Mouse (Mus musculus) urinary bladder, postnatal 14 days (tissue): ENCODE data around the gene Sh3pxd2a.

Experiments
- DNase-seq: peaks from one replicate; pipeline ENCODE4 v3.0.0; 2021; ENCODE audit warnings: low spot score

Gene Sh3pxd2a

GRCm38 (mm10) chr19:47464304-47465241, at the start of gene Sh3pxd2a:
Sh3pxd2a (minus strand) TSS chr19:47464401.
- peak; percentile 46 for DNase-seq

DNA sequence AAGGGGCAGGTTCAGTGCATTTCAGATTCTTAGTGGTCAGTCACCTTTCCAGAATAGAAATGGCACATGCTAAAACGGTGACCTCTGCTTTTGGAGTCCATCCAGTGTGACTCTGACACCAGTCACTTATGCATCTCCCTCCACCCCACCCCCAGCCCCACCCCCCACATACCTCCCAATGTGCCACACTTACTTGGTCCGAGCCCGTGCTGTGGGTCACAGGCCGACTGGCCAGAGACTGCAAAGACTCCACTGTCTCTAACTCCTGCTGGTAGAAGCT, 49.4 kb upstream of the Sh3pxd2a start:
- no peak for DNase-seq

- peak; percentile 67 for DNase-seq
Observed at GRCm38 (mm10) chr19:47512794-47513617, 48.8 kb upstream of the Sh3pxd2a start.

DNA sequence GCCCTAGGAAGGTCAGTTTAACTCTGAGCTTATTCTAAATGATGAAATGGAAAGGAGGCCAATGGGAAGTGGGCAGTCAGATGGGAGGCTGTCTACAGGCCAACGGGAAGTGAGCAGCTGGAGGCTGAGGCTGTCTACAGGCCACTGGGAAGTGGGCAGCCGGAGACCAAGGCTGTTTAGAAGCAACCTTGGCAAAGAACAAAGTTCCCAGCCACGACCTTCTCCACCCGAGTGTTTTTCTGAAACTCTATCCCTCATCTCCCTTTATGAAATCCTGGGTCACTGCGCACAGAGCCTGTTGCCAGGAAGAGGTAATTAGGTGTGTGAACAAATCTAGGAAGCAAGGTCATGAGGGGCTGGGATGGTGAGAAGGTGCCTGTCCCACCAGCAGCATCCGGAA, 47.8 kb upstream of the Sh3pxd2a start:
- no peak for DNase-seq

- DNase-seq = no peak
Observed at GRCm38 (mm10) chr19:47511294-47511675, 47.1 kb upstream of the Sh3pxd2a start.

- peak; percentile 60 for DNase-seq
Observed at GRCm38 (mm10) chr19:47510473-47511293, 46.5 kb upstream of the Sh3pxd2a start.

DNA sequence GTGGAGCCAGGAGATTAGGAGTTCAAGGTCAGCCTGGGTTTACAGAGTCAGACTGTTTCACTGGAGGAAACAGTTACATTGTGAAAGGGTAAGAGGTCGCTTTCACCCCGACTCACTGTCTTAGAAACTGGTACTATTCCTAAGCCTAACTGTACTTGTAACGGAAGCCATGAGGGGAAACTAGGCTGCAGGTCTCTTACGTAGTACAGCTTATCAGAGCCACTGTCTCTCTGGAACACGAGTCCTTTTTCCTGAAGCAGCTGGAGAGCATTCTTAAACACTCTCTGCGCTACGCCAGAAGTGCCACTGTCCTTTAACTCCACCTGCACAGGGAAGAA, 45.9 kb upstream of the Sh3pxd2a start:
- DNase-seq = no peak

DNA sequence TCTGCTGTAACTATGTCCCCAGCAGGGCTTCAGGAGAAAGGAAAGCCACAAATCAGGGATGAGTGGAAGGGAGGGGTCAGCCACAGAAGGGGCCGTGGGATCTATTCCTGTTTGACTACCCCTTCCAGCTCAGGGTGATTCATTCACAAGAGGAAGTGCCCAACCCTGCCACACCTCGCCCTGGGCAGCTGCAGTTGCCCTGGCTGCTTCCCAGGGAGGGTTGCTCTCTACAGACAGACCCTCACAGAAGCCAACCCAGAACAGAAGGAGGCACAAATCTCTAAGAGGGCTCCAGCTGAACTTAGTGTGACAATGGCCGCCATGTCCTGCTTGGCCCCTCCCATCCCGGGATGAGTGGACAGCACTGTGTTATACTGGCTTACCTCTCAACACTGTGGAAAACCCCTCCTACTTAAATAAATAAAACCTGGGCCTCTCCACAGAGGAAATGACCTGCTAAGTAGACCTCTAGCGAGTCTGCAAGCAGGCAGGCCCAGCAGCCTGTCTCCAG, 44.6 kb upstream of the Sh3pxd2a start:
- peak; percentile 79 for DNase-seq

DNA sequence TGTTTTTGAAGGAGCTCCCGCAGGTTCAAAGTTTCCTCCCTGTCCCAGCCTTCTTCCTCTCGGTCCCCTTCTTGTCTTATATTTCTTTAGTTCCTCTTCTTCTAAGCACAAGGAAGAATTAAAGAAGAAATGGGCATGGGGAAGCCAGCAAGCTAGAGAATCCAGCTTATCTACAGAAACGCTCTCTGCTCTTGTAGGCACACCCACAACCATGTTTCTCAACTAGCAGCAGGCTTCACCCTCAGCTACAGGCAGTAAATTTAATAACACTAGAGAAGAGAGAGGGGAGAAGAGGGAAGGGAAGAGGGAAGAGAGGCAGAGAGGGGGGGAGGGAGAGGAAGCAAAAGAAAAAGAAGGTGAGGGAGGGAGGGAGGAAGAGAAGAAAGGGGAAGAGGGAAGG, 44.0 kb upstream of the Sh3pxd2a start:
- DNase-seq = no peak

GRCm38 (mm10) chr19:47507128-47508121, 43.2 kb upstream of the Sh3pxd2a start:
- DNase-seq = peak; percentile 66

GRCm38 (mm10) chr19:47503625-47504024, 39.4 kb upstream of the Sh3pxd2a start:
- no peak for DNase-seq

- no peak for DNase-seq
Observed at GRCm38 (mm10) chr19:47502563-47502962, 38.4 kb upstream of the Sh3pxd2a start.

GRCm38 (mm10) chr19:47500389-47501011, 36.3 kb upstream of the Sh3pxd2a start:
- DNase-seq = peak; percentile 56

GRCm38 (mm10) chr19:47499841-47500240, 35.6 kb upstream of the Sh3pxd2a start:
- DNase-seq = no peak

DNA sequence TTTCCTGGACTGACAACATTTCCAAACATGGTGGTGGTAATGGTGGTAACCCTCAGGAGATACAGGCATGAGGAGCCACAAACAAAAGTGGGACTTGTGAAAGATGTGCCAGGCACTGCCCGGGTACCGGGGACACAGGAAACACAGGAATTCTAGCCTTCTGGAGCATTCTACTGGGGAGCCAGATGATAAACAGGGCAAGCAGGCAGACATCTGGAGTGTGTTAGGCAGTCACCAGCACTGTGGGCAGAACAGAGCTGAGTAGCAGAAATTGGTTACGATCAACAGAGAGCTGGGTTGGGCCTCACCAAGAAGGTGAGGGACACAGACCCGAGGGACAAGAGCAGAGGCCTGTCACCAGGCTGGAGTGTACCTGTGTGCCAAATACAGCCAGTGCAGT, 34.7 kb upstream of the Sh3pxd2a start:
- no peak for DNase-seq

DNA sequence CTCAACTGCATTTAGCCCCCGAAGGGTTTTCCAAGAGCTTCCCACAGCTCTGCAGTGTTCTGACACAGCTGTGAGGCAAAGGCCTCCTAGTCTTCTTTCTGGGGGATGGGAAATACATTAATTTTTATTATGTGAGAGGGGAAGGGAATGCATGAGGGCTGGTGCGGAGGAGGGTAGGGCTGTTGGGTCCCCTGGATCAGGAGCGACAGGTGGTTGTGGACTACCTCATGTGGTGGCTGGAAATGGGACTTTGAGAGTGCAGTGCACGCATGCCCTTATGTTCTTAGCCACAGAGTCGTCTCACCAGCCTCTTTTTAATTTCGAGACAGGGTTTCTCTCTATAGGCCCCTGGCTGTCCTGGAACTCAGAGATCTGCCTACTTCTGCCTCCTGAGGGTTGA, 33.5 kb upstream of the Sh3pxd2a start:
- DNase-seq = no peak

DNA sequence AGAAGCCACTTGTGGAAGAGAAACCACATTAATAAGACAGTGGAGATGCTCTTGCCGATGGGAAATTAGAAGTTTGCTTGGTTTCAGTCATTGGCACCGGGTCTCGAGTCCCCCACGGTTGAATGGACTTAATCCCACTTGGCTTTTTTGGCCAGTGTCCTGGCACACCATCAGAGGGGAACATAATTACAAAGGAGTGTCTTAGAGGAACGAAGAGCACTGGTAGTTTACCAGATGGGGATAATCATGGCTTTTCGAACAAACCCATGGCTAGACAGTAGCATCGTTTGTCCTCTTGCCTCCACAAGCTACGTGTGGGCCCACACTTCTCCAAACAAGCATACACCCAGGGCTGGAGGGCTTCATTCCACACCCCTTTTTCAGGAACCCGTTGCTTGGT, 33.1 kb upstream of the Sh3pxd2a start:
- no peak for DNase-seq

GRCm38 (mm10) chr19:47493017-47493997, 29.1 kb upstream of the Sh3pxd2a start:
- DNase-seq = no peak

DNA sequence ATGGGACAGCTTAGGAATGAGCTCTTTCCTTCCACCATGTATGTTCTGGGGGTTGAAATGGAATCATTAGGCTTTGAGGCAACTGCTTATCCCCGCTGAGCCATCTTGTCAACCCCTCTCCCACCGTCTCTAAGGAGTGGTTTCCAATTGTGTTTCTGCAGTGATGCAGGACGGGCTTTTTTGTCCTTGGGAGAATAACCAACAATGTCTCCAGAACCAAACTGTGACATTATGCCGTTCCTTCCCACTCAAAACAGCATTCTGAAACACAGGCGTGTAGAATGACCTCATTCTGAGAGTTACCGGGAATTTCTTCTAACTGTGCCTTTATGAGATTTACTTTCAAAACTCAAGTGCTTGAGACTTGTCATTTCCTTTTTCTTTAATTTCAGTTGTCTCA, 28.2 kb upstream of the Sh3pxd2a start:
- DNase-seq = no peak
